Mouse (Mus musculus) heart, embryonic 15.5 days (tissue): Measurements from ENCODE around the gene Gm973. TPM values are rescaled to one million over a fixed set of nuclear protein-coding genes. Genes with fewer than 3 reads are reported as not detected.

Experiments
- ATAC-seq: fragments of 200-750 bp; cut with Nextera tagmentation; replicated peaks from 2 replicates; pipeline ENCODE4 v1.8.0; 2017; ENCODE audit warnings: low read depth, moderate TSS enrichment; ENCODE audit not compliant: insufficient number of reproducible peaks, insufficient read depth, low FRiP score
- H3K27ac ChIP-seq: fragments of 300-500 bp; sonication (generic); 2 replicates; pipeline ENCODE4 v1.5.1; 2015; ENCODE audit warnings: mild to moderate bottlenecking, inconsistent platforms
- H3K27me3 ChIP-seq: fragments of 300-500 bp; sonication (generic); 2 replicates; pipeline ENCODE4 v1.6.1; 2015; ENCODE audit warnings: inconsistent platforms
- H3K36me3 ChIP-seq: fragments of 300-500 bp; sonication (generic); 2 replicates; pipeline ENCODE4 v1.6.1; 2015; ENCODE audit warnings: mild to moderate bottlenecking, inconsistent platforms
- H3K4me1 ChIP-seq: fragments of 300-500 bp; sonication (generic); replicated peaks from 2 replicates; pipeline ENCODE4 v1.6.1; 2015; ENCODE audit warnings: inconsistent platforms
- H3K4me2 ChIP-seq: fragments of 300-500 bp; sonication (generic); 2 replicates; pipeline ENCODE4 v1.6.1; 2015; ENCODE audit warnings: inconsistent platforms, mild to moderate bottlenecking, moderate library complexity
- H3K4me3 ChIP-seq: fragments of 300-500 bp; sonication (generic); 2 replicates; pipeline ENCODE4 v1.5.1; 2015; ENCODE audit warnings: mild to moderate bottlenecking, inconsistent platforms
- H3K9ac ChIP-seq: fragments of 300-500 bp; sonication (generic); 2 replicates; pipeline ENCODE4 v1.6.1; 2015; ENCODE audit warnings: mild to moderate bottlenecking, inconsistent platforms
- H3K9me3 ChIP-seq: fragments of 300-500 bp; sonication (generic); replicated peaks from 2 replicates; pipeline ENCODE4 v1.6.1; 2016; ENCODE audit warnings: inconsistent platforms
- WGBS: fragments of 180-500 bp; shearing (Covaris S2); methylation state at CpG from one replicate; pipeline ENCODE4 v1.1.7; 2015; ENCODE audit warnings: mixed read lengths; 5-methylcytosine and 5-hydroxymethylcytosine counted together
- polyA plus RNA-seq: library from polyadenylated mRNA; unstranded; fragments of >200 nt; fragmentation: Nextera tagmentation; extraction: Ambion mirVana; gene quantifications from 2 replicates; pipeline ENCODE4 v1.2.1, GENCODE M21; 2015

Gene Gm973
- polyA plus RNA-seq, 1 experiment from 2014 or later, result 0.34 TPM

DNA sequence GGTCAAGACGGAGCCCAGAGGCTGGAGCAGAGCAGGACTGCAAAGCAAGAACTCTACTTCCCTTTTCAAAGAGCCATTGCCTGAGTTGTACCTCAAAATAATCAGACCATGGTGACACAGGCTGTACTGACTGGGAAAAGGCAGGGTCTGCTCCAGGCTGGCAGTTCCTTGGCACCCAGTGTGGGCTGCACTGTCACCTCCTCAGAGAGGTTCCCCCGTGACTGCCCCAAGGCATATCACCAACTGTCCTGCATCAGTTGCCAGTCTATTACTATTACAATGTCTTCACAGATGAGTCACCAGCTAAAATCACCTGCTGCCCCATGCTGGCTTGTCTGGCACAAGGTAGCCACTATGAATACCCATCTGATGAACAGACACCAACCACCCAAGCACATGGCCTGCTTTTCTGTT, 77.6 kb downstream of the Gm973 start:
- ATAC-seq, result no peak
- no peaks in the 10 kb centered on the region for H3K9me3 ChIP-seq
- no peak overlapping the region for H3K4me3 ChIP-seq
- H3K27ac ChIP-seq, result no peak overlapping the region
- H3K4me1 ChIP-seq, result peaks cover 16% of the 10 kb centered on the region
- H3K4me2 ChIP-seq, result no peak overlapping the region
- WGBS, result 69% methylated on average over 2 of the region's 2 CpGs
- no peak overlapping the region for H3K9ac ChIP-seq
- no peaks in the 10 kb centered on the region for H3K36me3 ChIP-seq
- H3K27me3 ChIP-seq, result peaks cover 41% of the 10 kb centered on the region

DNA sequence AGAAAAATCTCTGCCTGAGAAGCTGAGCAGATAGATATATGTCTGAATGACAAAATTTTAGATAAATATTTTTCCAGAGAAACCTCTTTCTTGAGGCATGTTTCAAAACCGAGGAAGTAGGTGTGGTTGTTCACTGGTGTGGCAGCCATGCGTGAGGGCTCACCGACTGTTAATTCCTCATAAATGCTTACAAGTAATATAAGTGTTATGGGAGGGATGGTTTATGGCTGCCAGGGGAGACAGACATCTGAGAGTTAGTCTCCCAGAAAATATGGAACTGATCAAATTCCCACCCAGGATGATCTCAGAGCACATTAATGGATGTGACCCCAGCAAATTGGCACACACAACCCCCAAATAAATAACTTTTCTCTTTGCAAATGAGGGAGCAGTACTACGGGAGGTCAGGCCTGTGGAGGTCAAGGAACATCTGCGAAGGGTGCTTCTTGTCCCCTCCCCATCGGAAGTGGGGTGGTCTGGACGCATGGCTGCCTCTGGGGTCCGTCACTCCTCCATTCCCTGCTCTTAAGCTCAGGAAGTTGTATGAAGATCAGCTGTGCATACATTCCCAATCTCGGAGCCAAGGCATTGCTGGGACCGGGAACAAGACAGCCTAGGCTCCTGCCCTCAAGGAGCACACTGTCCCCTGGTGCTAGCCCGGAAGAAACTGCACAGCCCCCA, 78.7 kb downstream of the Gm973 start:
- Histone ChIP-seq H3K4me1 (peaks cover 16% of the 10 kb centered on the region), H3K9me3 (no peaks in the 10 kb centered on the region), H3K4me2 (no peak overlapping the region), H3K9ac (no peak overlapping the region), H3K27ac (no peak overlapping the region), H3K4me3 (no peak overlapping the region), H3K27me3 (peaks cover 40% of the 10 kb centered on the region), H3K36me3 (no peaks in the 10 kb centered on the region)
- ATAC-seq, result no peak
- 75% methylated on average over 11 of the region's 11 CpGs for WGBS

DNA sequence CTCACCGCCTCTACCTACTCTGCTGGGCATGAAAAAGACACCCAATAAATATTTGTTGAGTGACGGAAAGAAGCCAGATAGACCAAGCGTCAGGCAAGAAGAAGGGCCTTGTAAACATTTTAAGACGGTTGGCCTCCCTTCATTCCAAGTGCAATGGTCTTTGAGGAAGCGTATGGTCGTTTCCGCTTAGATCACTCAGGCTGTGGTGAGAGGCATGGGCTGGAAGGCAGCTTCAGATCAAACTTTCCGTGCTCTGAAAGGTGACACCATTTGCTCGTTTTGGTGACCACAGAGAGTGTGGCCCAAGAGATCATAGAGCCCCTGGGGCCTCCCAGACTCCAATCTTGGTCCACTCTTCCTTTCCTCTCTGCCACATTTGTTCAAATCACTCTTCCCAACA, 79.5 kb downstream of the Gm973 start:
- Histone ChIP-seq H3K4me3 (no peak overlapping the region), H3K4me1 (peaks cover 16% of the 10 kb centered on the region), H3K36me3 (no peaks in the 10 kb centered on the region), H3K9me3 (no peaks in the 10 kb centered on the region), H3K9ac (no peak overlapping the region), H3K27me3 (peaks cover 34% of the 10 kb centered on the region), H3K27ac (no peak overlapping the region), H3K4me2 (no peak overlapping the region)
- WGBS, result 55% methylated on average over 9 of the region's 9 CpGs
- ATAC-seq, result no peak

DNA sequence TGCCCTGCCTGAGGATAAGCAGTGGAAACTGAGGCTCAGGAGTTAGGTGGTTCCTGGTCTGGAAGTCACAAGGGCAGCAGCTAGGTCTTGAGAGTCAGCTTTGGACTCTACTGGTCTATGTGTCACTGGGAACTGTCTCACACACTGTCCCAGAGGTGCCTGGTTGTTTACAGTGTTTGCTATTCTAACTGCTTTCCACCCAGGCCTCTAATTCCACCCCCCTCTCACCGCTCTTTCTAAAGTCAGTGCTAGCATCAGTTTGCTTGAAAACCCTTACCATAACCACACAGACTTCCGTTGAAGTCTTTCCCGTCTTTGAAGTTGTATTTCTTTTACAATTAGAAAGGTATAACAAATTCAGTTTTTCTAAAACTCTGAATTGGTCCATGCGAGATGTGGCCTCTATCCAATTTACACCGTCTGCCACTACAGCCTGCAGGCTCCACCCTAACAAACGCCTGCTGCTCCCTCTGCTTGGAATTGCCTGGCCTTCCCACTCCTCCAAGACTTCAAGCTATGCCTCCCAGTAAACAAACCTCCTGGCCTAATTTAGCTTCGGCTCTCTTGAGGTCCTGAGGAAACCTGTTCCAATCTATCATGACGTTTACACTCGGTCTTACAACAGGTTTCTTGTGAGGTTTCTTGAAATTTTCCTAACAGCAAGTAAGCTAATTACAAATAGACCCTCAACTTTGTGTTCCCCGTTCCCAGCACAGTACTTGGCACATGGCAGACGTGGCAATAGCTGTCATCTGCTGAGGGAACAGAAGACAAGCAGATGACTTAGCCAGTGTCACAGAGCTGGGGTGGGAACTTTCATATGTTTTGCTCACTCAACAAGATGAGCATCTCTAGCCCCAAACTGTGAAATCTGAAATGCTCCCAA, 86.7 kb downstream of the Gm973 start:
- Histone ChIP-seq H3K4me3 (no peak overlapping the region), H3K4me2 (no peak overlapping the region), H3K27ac (no peak overlapping the region), H3K9ac (no peak overlapping the region), H3K9me3 (no peaks in the 10 kb centered on the region), H3K36me3 (no peaks in the 10 kb centered on the region), H3K4me1 (no peaks in the 10 kb centered on the region), H3K27me3 (peaks cover 3% of the 10 kb centered on the region; the same call in 1 of the 2 replicates)
- 36% methylated on average over 11 of the region's 11 CpGs for WGBS
- no peak for ATAC-seq

DNA sequence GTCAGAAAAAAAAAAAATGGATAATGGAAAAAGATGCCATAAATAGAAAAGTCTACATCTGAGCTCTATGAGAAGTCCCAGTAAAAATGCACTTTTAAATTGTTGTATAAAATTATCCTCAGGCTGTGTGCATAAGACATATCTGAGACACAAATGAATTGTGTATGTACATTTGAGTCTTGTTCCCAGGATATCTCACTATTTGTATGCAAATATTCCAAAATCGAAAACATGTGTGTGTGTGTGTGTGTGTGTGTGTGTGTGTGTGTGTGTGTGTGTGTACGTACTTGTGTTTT, 87.3 kb downstream of the Gm973 start:
- Histone ChIP-seq H3K4me2 (no peak overlapping the region), H3K36me3 (no peaks in the 10 kb centered on the region), H3K9ac (no peak overlapping the region), H3K4me1 (no peaks in the 10 kb centered on the region), H3K4me3 (no peak overlapping the region), H3K27me3 (peaks cover 3% of the 10 kb centered on the region; the same call in 1 of the 2 replicates), H3K27ac (no peak overlapping the region), H3K9me3 (no peaks in the 10 kb centered on the region)
- 77% methylated on average over 2 of the region's 2 CpGs for WGBS
- no peak for ATAC-seq

DNA sequence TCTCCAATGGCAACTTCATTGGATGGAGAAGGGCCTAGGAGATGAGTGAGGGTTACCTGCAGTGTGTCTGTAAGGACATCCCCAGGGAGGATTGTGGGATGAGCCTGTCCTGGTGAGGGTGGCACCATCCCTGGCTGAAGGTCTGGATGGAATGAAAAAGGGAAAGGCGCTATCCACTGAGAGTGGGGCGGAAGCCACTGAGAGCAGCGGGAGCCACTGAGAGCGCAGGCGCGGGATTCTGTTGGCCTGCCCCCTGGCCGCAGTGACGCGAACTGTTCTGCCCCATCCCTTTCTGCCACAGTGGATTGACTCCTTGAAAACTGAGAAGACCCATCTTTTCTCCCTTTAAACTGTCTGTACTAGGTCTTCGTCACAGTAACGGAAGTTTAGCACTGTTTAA, 87.8 kb downstream of the Gm973 start:
- no peaks in the 10 kb centered on the region for H3K4me1 ChIP-seq
- WGBS, result 33% methylated on average over 11 of the region's 11 CpGs
- no peak overlapping the region for H3K4me3 ChIP-seq
- ATAC-seq, result no peak
- H3K4me2 ChIP-seq, result peak overlapping the region; percentile 37; the same call in 1 of the 2 replicates
- no peak overlapping the region for H3K27ac ChIP-seq
- H3K9ac ChIP-seq, result no peak overlapping the region
- H3K9me3 ChIP-seq, result no peaks in the 10 kb centered on the region
- peaks cover 3% of the 10 kb centered on the region; the same call in 1 of the 2 replicates for H3K27me3 ChIP-seq
- no peaks in the 10 kb centered on the region for H3K36me3 ChIP-seq

DNA sequence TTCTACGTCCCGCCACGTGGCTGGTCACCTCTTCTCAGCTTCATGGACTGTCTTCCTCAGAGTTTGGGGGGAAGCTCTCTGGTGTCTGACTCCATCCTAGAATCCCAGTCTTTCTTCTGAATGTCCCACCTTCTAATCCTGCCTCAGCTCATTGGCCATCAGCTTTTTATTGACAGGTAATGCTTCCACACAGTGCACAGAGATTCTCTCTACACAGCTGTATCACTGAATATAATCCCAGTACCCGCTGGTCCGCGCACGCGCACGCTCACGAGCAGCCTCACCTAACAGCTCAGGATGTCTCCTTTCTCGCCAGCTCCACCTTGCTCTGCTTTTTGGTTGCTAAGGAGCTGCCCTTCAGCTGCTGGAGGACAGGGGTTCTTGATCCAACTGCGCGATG, 90.4 kb downstream of the Gm973 start:
- H3K9ac ChIP-seq, result no peak overlapping the region
- H3K4me2 ChIP-seq, result no peak overlapping the region
- WGBS, result 86% methylated on average over 13 of the region's 13 CpGs
- H3K4me3 ChIP-seq, result no peak overlapping the region
- H3K36me3 ChIP-seq, result no peaks in the 10 kb centered on the region
- no peak overlapping the region for H3K27ac ChIP-seq
- peaks cover 3% of the 10 kb centered on the region; the same call in 1 of the 2 replicates for H3K27me3 ChIP-seq
- H3K9me3 ChIP-seq, result no peaks in the 10 kb centered on the region
- ATAC-seq, result no peak
- H3K4me1 ChIP-seq, result 0 out of 2 replicates have a peak, but pooled peaks cover 2% of the 10 kb centered on the region

DNA sequence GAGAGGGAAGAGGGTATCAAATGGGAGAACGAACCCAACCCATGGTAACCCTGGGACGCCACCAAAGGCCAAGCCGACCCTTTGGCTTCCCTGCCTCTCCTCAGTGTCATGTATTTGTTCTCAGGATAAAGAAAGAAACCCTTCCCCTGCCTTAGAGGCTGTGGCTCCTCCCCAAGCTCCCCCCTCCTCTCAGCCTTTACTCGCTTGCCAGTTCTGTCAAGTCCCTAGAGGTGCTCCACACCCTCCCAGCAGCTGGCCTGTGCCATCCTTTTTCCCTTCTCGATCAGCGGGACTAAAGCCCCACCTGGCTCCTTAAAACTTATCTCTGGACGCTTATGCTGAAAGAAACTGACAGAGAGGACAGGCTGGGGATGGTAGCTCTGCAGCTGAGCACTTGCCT, 91.0 kb downstream of the Gm973 start:
- 50% methylated on average over 7 of the region's 7 CpGs for WGBS
- ATAC-seq, result no peak
- Histone ChIP-seq H3K27ac (no peak overlapping the region), H3K4me2 (no peak overlapping the region), H3K9ac (no peak overlapping the region), H3K36me3 (no peaks in the 10 kb centered on the region), H3K9me3 (no peaks in the 10 kb centered on the region), H3K4me1 (0 out of 2 replicates have a peak, but pooled peaks cover 2% of the 10 kb centered on the region), H3K27me3 (peaks cover 3% of the 10 kb centered on the region; the same call in 1 of the 2 replicates), H3K4me3 (no peak overlapping the region)

DNA sequence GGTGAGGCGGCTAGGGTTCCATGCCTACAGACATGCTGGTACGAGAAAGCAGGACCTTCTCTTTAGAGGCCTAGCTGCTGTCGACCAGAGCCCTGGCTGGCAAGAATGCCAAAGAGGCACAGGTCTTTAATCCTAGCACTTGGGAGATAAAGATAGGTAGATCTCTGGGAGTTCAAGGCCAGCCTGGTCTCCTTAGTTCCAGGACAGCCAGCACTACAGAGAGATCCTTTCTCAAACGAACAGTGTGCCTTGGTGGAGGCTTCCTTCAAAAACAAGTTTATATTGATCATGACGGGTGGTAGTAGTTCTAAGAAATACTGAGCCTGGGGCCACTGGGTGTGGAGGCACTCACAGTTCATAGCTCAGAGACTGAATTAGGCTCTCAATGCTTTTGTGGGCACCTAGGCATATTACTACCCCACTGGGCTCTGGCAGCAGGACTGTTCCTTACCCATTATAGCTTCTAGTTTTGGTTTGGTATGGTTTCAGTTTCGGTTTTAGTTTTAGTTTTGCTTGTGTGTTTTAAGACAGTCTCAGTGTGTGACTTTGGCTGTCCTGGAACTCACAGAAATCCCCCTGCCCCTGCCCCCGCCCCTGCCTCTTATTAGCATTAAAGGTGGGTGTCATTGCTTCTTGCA, 92.2 kb downstream of the Gm973 start:
- peaks cover 3% of the 10 kb centered on the region; the same call in 1 of the 2 replicates for H3K27me3 ChIP-seq
- H3K4me3 ChIP-seq, result no peak overlapping the region
- 84% methylated on average over 7 of the region's 7 CpGs for WGBS
- 0 out of 2 replicates have a peak, but pooled peaks cover 2% of the 10 kb centered on the region for H3K4me1 ChIP-seq
- no peaks in the 10 kb centered on the region for H3K9me3 ChIP-seq
- no peak overlapping the region for H3K9ac ChIP-seq
- H3K4me2 ChIP-seq, result no peak overlapping the region
- H3K36me3 ChIP-seq, result no peaks in the 10 kb centered on the region
- ATAC-seq, result no peak
- no peak overlapping the region for H3K27ac ChIP-seq

DNA sequence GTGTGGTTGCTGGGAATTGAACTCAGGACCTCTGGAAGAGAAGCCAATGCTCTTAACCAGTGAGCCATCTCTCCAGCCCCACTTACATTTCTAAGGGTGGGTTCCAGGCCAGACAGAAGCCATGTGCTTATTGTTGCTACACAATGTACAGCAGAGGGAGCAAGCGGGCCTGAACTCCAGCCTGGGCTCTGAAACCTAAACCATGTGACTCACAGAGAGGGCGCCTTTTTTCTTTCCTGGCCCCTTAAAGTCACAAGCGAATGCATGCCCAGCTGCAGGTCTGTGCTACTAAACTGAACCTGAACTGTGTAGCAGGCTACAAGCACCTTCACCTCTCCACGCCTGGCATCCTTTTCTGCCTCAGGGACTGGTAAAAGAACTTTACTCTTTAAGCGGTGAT, 92.9 kb downstream of the Gm973 start:
- H3K4me2 ChIP-seq, result no peak overlapping the region
- H3K27me3 ChIP-seq, result peaks cover 4% of the 10 kb centered on the region; the same call in 1 of the 2 replicates
- H3K9ac ChIP-seq, result no peak overlapping the region
- H3K36me3 ChIP-seq, result no peaks in the 10 kb centered on the region
- WGBS, result 64% methylated on average over 5 of the region's 5 CpGs
- H3K27ac ChIP-seq, result no peak overlapping the region
- ATAC-seq, result no peak
- no peaks in the 10 kb centered on the region for H3K9me3 ChIP-seq
- H3K4me3 ChIP-seq, result no peak overlapping the region
- H3K4me1 ChIP-seq, result 0 out of 2 replicates have a peak, but pooled peaks cover 2% of the 10 kb centered on the region

DNA sequence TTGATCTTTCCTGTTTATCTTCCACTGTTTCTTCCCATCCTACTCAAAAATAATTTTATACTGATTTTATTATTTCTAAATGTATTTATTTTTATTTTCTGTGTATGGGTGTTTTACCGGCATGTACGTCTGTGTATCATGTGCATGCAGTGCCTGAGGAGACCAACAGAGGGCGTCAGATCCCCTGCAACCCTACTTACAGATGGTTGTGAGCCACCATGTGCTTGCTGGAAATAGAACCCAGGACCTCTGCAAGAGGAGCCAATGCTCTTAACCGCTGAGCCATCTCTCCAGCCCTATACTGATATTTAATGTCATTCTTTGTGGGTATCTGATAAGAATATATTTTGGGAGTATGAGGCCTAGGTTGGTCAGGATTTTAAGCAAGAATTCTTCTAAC, 93.4 kb downstream of the Gm973 start:
- Histone ChIP-seq H3K36me3 (no peaks in the 10 kb centered on the region), H3K4me2 (no peak overlapping the region), H3K9me3 (no peaks in the 10 kb centered on the region), H3K4me3 (no peak overlapping the region), H3K27ac (peak overlapping the region; percentile 31; the same call in 1 of the 2 replicates), H3K4me1 (0 out of 2 replicates have a peak, but pooled peaks cover 2% of the 10 kb centered on the region), H3K27me3 (peaks cover 4% of the 10 kb centered on the region; the same call in 1 of the 2 replicates), H3K9ac (no peak overlapping the region)
- 75% methylated on average over 4 of the region's 4 CpGs for WGBS
- no peak for ATAC-seq
